ENCODE assay signal across 27 mouse cellular contexts in genomic region chr14:60143234-60143633, GRCm38 (mm10). TPM values are rescaled to one million over a fixed set of nuclear protein-coding genes. Genes with fewer than 3 reads are reported as not detected.
DNase-seq lines count a peak whose midpoint lies in the region; ATAC-seq lines count a peak whose summit lies in the region.
"Had no signal": no experiment of that assay in that cellular context is flagged by ENCODE, and none has a peak within 500 bp of the region (broad histone marks: within the 10 kb centered on the region; RNA-seq: fewer than 3 reads in every experiment).

No protein-coding gene starts in this region.

- no peaks in the 10 kb centered on the region for H3K36me3 ChIP-seq in forebrain, embryonic 14.5 days (ENCODE audit: control insufficient read depth, insufficient read depth, low read length)
- H3K36me3 ChIP-seq in forebrain, embryonic 15.5 days, result no peaks in the 10 kb centered on the region
- H3K36me3 ChIP-seq: embryonic facial prominence, embryonic 10.5 days; embryonic facial prominence, embryonic 15.5 days; heart, embryonic 10.5 days; heart, embryonic 15.5 days; hindbrain, embryonic 15.5 days; liver, embryonic 12.5 days; midbrain, embryonic 13.5 days had no signal

- DNase-seq in forebrain, embryonic 14.5 days (ENCODE audit: low spot score), result peak; percentile 7
- peak; percentile 40 for DNase-seq in left cerebral cortex, postnatal 4 days
- no peak for DNase-seq in left cerebral cortex, adult 18-20 months (ENCODE audit: low spot score in 2 of 2)
- DNase-seq in cerebellum, adult 9-11 months, result peak; percentile 22
- DNase-seq in yolk sac, embryonic 10.5 days (ENCODE audit: low spot score), result no peak
- DNase-seq in lung, postnatal 10 days, result no peak
- DNase-seq: adrenal gland, postnatal 25 days; gastrocnemius, postnatal 14 days; kidney, adult 18-20 months; kidney, postnatal 36 days; liver, postnatal 0 days; lung, postnatal 4 days; right cerebral cortex, adult 18-20 months; spleen, adult 18-20 months; thymus, postnatal 14 days had no signal

- WGBS in forebrain, embryonic 14.5 days, result 85% methylated on average over 10 of the region's 10 CpGs
- 73% methylated on average over 10 of the region's 10 CpGs for WGBS in forebrain, embryonic 15.5 days

- no peak for ATAC-seq in forebrain, embryonic 14.5 days
- ATAC-seq in forebrain, embryonic 15.5 days (replicated peaks), result no peak
- no peak for ATAC-seq in erythroid progenitor cell, adult 5-6 weeks (replicated peaks; ENCODE audit: low FRiP score, poor library complexity, severe bottlenecking)
- ATAC-seq: liver, embryonic 12.5 days; liver, postnatal 0 days; midbrain, embryonic 13.5 days; Patski had no signal

- intact Hi-C loops in left cerebral cortex, postnatal 4 days (cut with DNase I), result no loop called here

- no peak overlapping the region for H3K4me2 ChIP-seq in forebrain, embryonic 14.5 days (ENCODE audit: low read length)
- H3K4me2 ChIP-seq in forebrain, embryonic 15.5 days (replicated peaks), result no peak overlapping the region
- H3K4me2 ChIP-seq: embryonic facial prominence, embryonic 15.5 days; heart, embryonic 15.5 days; hindbrain, embryonic 15.5 days; liver, embryonic 12.5 days; midbrain, embryonic 13.5 days had no signal

- H3K27ac ChIP-seq in forebrain, embryonic 14.5 days (ENCODE audit: low read depth, low read length), result no peak overlapping the region
- H3K27ac ChIP-seq in forebrain, embryonic 15.5 days (replicated peaks), result no peak overlapping the region
- H3K27ac ChIP-seq: embryonic facial prominence, embryonic 10.5 days; embryonic facial prominence, embryonic 15.5 days; heart, embryonic 10.5 days; heart, embryonic 15.5 days; hindbrain, embryonic 15.5 days; layer of hippocampus, adult 2 months; liver, embryonic 12.5 days; midbrain, embryonic 13.5 days had no signal

- no peak overlapping the region for H3K9ac ChIP-seq in forebrain, embryonic 14.5 days (ENCODE audit: low read length)
- H3K9ac ChIP-seq in forebrain, embryonic 15.5 days (replicated peaks), result no peak overlapping the region
- H3K9ac ChIP-seq: embryonic facial prominence, embryonic 15.5 days; heart, embryonic 15.5 days; hindbrain, embryonic 15.5 days; liver, embryonic 12.5 days; liver, postnatal 0 days; midbrain, embryonic 13.5 days had no signal

- no peaks in the 10 kb centered on the region for H3K27me3 ChIP-seq in forebrain, embryonic 14.5 days (replicated peaks; ENCODE audit: control insufficient read depth, insufficient read depth, low read length)
- no peaks in the 10 kb centered on the region for H3K27me3 ChIP-seq in forebrain, embryonic 15.5 days
- H3K27me3 ChIP-seq: embryonic facial prominence, embryonic 15.5 days; heart, embryonic 15.5 days; hindbrain, embryonic 15.5 days; liver, embryonic 12.5 days; midbrain, embryonic 13.5 days had no signal

- H3K9me3 ChIP-seq in forebrain, embryonic 14.5 days (replicated peaks; ENCODE audit: control insufficient read depth, low read length), result no peaks in the 10 kb centered on the region
- H3K9me3 ChIP-seq in forebrain, embryonic 15.5 days, result no peaks in the 10 kb centered on the region
- H3K9me3 ChIP-seq: embryonic facial prominence, embryonic 10.5 days; embryonic facial prominence, embryonic 15.5 days; heart, embryonic 10.5 days; heart, embryonic 15.5 days; hindbrain, embryonic 15.5 days; liver, embryonic 12.5 days; megakaryocyte, embryonic 14.5 days; midbrain, embryonic 13.5 days had no signal

- H3K4me1 ChIP-seq in forebrain, embryonic 14.5 days (ENCODE audit: control insufficient read depth, insufficient read depth, low read length), result no peaks in the 10 kb centered on the region
- no peaks in the 10 kb centered on the region for H3K4me1 ChIP-seq in forebrain, embryonic 15.5 days
- H3K4me1 ChIP-seq: embryonic facial prominence, embryonic 15.5 days; heart, embryonic 15.5 days; hindbrain, embryonic 15.5 days; liver, embryonic 12.5 days; megakaryocyte, embryonic 14.5 days; midbrain, embryonic 13.5 days had no signal

- H3K4me3 ChIP-seq in forebrain, embryonic 14.5 days (ENCODE audit: low read depth, low read length), result no peak overlapping the region
- H3K4me3 ChIP-seq in forebrain, embryonic 15.5 days, result no peak overlapping the region
- H3K4me3 ChIP-seq: embryonic facial prominence, embryonic 10.5 days; embryonic facial prominence, embryonic 15.5 days; heart, embryonic 10.5 days; heart, embryonic 15.5 days; hindbrain, embryonic 15.5 days; layer of hippocampus, adult 2 months; liver, embryonic 12.5 days; megakaryocyte, embryonic 14.5 days; midbrain, embryonic 13.5 days had no signal

RNA-seq across cellular contexts. Expression of gene Atp8a2, which starts 53.7 kb away (rescaled TPM):
- 13.0 and 22.7 TPM in 2 replicates for polyA plus RNA-seq in forebrain, embryonic 14.5 days (2014; fragmentation: Nextera tagmentation; extraction: Ambion mirVana)
- 31.7 and 33.6 TPM in 2 replicates for polyA plus RNA-seq in forebrain, embryonic 15.5 days (2015; fragmentation: Nextera tagmentation; extraction: Ambion mirVana)
- total RNA-seq in left cerebral cortex, postnatal 4 days (2021), result 10 to 100 TPM; 95.4 to 98.7 TPM
- 10 to 100 TPM; 63.7 to 65.5 TPM for total RNA-seq in left cerebral cortex, adult 18-20 months (2021)
- total RNA-seq in erythroid progenitor cell, adult 5-6 weeks (2015; ENCODE audit: low replicate concordance), result not detected in 2 replicates
- 0.13 TPM in 1 of 2 replicates, not detected in the other for total RNA-seq in erythroid progenitor cell, adult 5-6 weeks (2017; ENCODE audit: low replicate concordance)
- polyA plus RNA-seq: Patski had no signal

Comparison
In these comparisons a context has a peak if more than half of its experiments do, and no peak if none do; other contexts are left out.
1. DNase-seq: peak in forebrain, embryonic 14.5 days (single experiment), left cerebral cortex, postnatal 4 days (single experiment) and cerebellum, adult 9-11 months (single experiment); none in left cerebral cortex, adult 18-20 months (0 of 2), yolk sac, embryonic 10.5 days (single experiment) and lung, postnatal 10 days (single experiment).
2. RNA of gene Atp8a2, which starts 53.7 kb away (total RNA-seq): 95.4 to 98.7 TPM in left cerebral cortex, postnatal 4 days and 63.7 to 65.5 TPM in left cerebral cortex, adult 18-20 months; 0.13 TPM in erythroid progenitor cell, adult 5-6 weeks; every median in the first group is over 10 times any median in the second.